Mouse (Mus musculus): ENCODE results near the gene Rab11fip3.
"Not testable (repeated sequence)": the region's sequence is repeated elsewhere in the genome, so short reads cannot be mapped to it uniquely, and the experiment has no call there.

DNA sequence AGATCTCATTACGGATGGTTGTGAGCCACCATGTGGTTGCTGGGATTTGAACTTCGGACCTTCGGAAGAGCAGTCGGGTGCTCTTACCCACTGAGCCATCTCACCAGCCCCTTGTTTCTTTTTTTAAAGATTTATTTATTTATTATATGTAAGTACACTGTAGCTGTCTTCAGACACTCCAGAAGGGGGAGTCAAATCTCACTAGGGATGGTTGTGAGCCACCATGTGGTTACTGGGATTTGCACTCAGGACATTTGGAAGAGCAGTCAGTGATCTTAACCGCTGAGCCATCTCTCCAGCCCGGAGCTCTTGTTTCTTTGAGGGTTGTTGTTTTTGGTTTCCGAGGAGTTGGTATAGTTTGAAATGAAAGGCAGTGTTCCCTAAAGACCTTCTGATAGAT lies 45.1 kb upstream of the Rab11fip3 start:
- not testable (repeated sequence) for TF ChIP-seq CTCF, POLR2A (IDR thresholded peaks at IDR 0.05; ENCODE audit: extremely low read depth, insufficient read depth, low read length)

All from cortical plate, adult 2 months (tissue).